Mouse (Mus musculus) olfactory bulb, adult 2 months (tissue): ENCODE measurements around the gene Fance.

ENCODE experiments used
- CTCF ChIP-seq: fragments of 200-500 bp; IDR thresholded peaks from 2 replicates; pipeline ENCODE4 v1.5.1; 2012; ENCODE audit warnings: low read depth, mild to moderate bottlenecking, low read length, moderate library complexity; ENCODE audit not compliant: insufficient read depth
- POLR2A ChIP-seq: fragments of 200-500 bp; IDR thresholded peaks from 2 replicates; pipeline ENCODE4 v1.6.1; 2012; ENCODE audit warnings: mild to moderate bottlenecking, low read depth, low read length, moderate library complexity; ENCODE audit not compliant: insufficient read depth

DNA sequence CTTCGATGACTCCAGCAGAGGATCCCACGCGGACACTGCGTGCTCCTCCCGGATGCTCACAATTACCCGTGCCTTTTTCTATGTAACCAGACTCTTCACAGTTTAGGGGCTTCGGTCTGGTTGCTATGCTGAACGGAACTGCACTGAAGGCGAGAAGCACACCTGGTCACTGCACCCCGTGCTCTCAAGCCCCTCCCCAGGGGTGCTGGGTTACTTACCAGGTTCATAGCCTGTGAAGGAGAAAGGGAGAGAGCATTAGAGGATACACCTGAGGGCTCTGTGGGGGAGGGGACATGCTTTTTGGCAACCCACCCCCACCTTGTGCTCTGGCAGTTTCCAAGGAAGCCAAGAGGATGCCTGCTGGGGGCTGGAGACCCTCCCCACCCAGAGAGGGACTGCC lies 21.9 kb downstream of the Fance start:
- TF ChIP-seq POLR2A (no peak), CTCF (no peak)
